10 mouse cellular contexts compared by ENCODE assay signal in genomic region chr7:45477003-45477402, GRCm38 (mm10). TPM values are rescaled to one million over a fixed set of nuclear protein-coding genes. Genes with fewer than 3 reads are reported as not detected.
A peak's percentile ranks its signal among the peaks of the same experiment; 100 is the strongest.
DNase-seq lines count a peak whose midpoint lies in the region; ATAC-seq and TF ChIP-seq lines count a peak whose summit lies in the region.
"Had no signal": no experiment of that assay in that cellular context is flagged by ENCODE, and none has a peak within 500 bp of the region (broad histone marks: within the 10 kb centered on the region; RNA-seq: fewer than 3 reads in every experiment).

No protein-coding gene starts in this region.

- H3K9me3 ChIP-seq in liver, embryonic 12.5 days (replicated peaks) = no peaks in the 10 kb centered on the region
- no peaks in the 10 kb centered on the region for H3K9me3 ChIP-seq in lung, embryonic 14.5 days (ENCODE audit: low read depth, low read length)

- no peak overlapping the region for H3K4me2 ChIP-seq in liver, embryonic 12.5 days
- H3K4me2 ChIP-seq in lung, embryonic 14.5 days = no peak overlapping the region

- no peak overlapping the region for H3K4me3 ChIP-seq in liver, adult 2 months (ENCODE audit: insufficient read depth, low read depth, low read length)
- H3K4me3 ChIP-seq in liver, embryonic 12.5 days = no peak overlapping the region
- no peak overlapping the region for H3K4me3 ChIP-seq in lung, embryonic 14.5 days (ENCODE audit: low read depth, low read length)

- no peak for ATAC-seq in liver, embryonic 12.5 days
- no peak for ATAC-seq in lung, embryonic 14.5 days (ENCODE audit: insufficient read depth)

- peaks cover 8% of the 10 kb centered on the region for H3K4me1 ChIP-seq in liver, adult 2 months (ENCODE audit: control insufficient read depth, insufficient read depth, low read length)
- H3K4me1 ChIP-seq in liver, embryonic 12.5 days = peaks cover 39% of the 10 kb centered on the region
- H3K4me1 ChIP-seq in lung, embryonic 14.5 days (ENCODE audit: insufficient read depth) = no peaks in the 10 kb centered on the region

- no peaks in the 10 kb centered on the region for H3K79me2 ChIP-seq in liver, adult 2 months (ENCODE audit: control insufficient read depth, insufficient read depth, low read length)

- WGBS in liver, adult 2 months = 9% methylated on average over 3 of the region's 3 CpGs
- whole genome bisulfite sequencing in liver, embryonic 12.5 days (ENCODE audit: insufficient replicate concordance) = 23% methylated on average over 3 of the region's 3 CpGs
- 8% methylated on average over 3 of the region's 3 CpGs for WGBS in lung, embryonic 14.5 days

- peak; percentile 60; the same call in 1 of the 2 replicates for TF ChIP-seq CTCF in liver, adult 2 months (IDR thresholded peaks at IDR 0.05; ENCODE audit: low read depth, low read length)
- TF ChIP-seq CTCF in brain, embryonic 14.5 days (IDR thresholded peaks at IDR 0.05; ENCODE audit: borderline replicate concordance, extremely low read depth, insufficient read depth, insufficient read length) = peak; percentile 77
- TF ChIP-seq CTCF in lung, embryonic 14.5 days (IDR thresholded peaks at IDR 0.05; ENCODE audit: low read depth) = peak; percentile 73

- no peak overlapping the region for H3K9ac ChIP-seq in liver, adult 2 months (ENCODE audit: low read depth, low read length)
- H3K9ac ChIP-seq in liver, embryonic 12.5 days = no peak overlapping the region
- no peak overlapping the region for H3K9ac ChIP-seq in lung, embryonic 14.5 days

- DNase-seq in cerebellum, adult 18-20 months = peak; percentile 80 to 82
- no peak for DNase-seq in cerebellum, adult 8-10 months
- DNase-seq in liver, adult 2 months (ENCODE audit: extremely low read depth, low read depth, low spot score) = peak; percentile 61
- peak; percentile 80 for DNase-seq in brain, embryonic 14.5 days (ENCODE audit: low read depth)
- DNase-seq in heart, postnatal 4 days = peak; percentile 76
- DNase-seq in lung, embryonic 14.5 days = peak; percentile 84
- DNase-seq in skeletal muscle tissue, adult 2 months (ENCODE audit: low read depth, low spot score) = peak; percentile 72

- H3K27me3 ChIP-seq in liver, adult 2 months (ENCODE audit: control insufficient read depth, insufficient read depth, low read length) = no peaks in the 10 kb centered on the region
- no peaks in the 10 kb centered on the region for H3K27me3 ChIP-seq in liver, embryonic 12.5 days (replicated peaks)
- H3K27me3 ChIP-seq in lung, embryonic 14.5 days (ENCODE audit: insufficient read depth, low read length) = no peaks in the 10 kb centered on the region

- H3K27ac ChIP-seq in liver, adult 2 months (replicated peaks; ENCODE audit: insufficient read depth, low read depth, low read length) = no peak overlapping the region
- H3K27ac ChIP-seq in liver, embryonic 12.5 days = no peak overlapping the region
- no peak overlapping the region for H3K27ac ChIP-seq in lung, embryonic 14.5 days (ENCODE audit: low read depth)

- no peak for TF ChIP-seq POLR2A in liver, adult 2 months (IDR thresholded peaks at IDR 0.05; ENCODE audit: extremely low read depth, insufficient read depth, low read length)
- TF ChIP-seq POLR2A in brain, embryonic 14.5 days (IDR thresholded peaks at IDR 0.05; ENCODE audit: borderline replicate concordance, extremely low read depth, insufficient read depth, insufficient read length, poor library complexity, severe bottlenecking) = no peak

- peaks cover 46% of the 10 kb centered on the region for H3K36me3 ChIP-seq in liver, adult 2 months (ENCODE audit: control insufficient read depth, insufficient read depth, low read length)
- H3K36me3 ChIP-seq in liver, embryonic 12.5 days = peaks cover 6% of the 10 kb centered on the region
- no peaks in the 10 kb centered on the region for H3K36me3 ChIP-seq in lung, embryonic 14.5 days (ENCODE audit: insufficient read depth)

RNA-seq across cellular contexts. Expression of gene Tulp2, which starts 4.7 kb away (rescaled TPM):
- total RNA-seq in liver, adult 2 months (2014; rRNA removed) = 0.07 and 0.18 TPM in 2 replicates
- 0.30 and 0.31 TPM in 2 replicates for polyA plus RNA-seq in liver, adult 2 months (2012; rRNA removed)
- 1.9 and 2.0 TPM in 2 replicates for polyA plus RNA-seq in liver, embryonic 12.5 days (2016; fragmentation: Nextera tagmentation; extraction: Ambion mirVana)
- 0.11 and 0.18 TPM in 2 replicates for polyA plus RNA-seq in brain, embryonic 14.5 days (2012; rRNA removed)
- 1 to 10 TPM in 1 of 2 experiments, not detected in 1; 1.1 TPM for total RNA-seq in heart, postnatal 4 days (2021)
- polyA plus RNA-seq in lung, embryonic 14.5 days (2014; fragmentation: Nextera tagmentation; extraction: Ambion mirVana) = 0.47 and 0.86 TPM in 2 replicates
- total RNA-seq: hematopoietic stem cell, adult 5-6 weeks had no signal

RNA-seq across cellular contexts. Expression of gene Gm45808, which starts 9.6 kb away (rescaled TPM):
- 1.3 and 5.7 TPM in 2 replicates for total RNA-seq in liver, adult 2 months (2014; rRNA removed)
- 0.28 and 1.5 TPM in 2 replicates for polyA plus RNA-seq in liver, adult 2 months (2012; rRNA removed)
- polyA plus RNA-seq in liver, embryonic 12.5 days (2016; fragmentation: Nextera tagmentation; extraction: Ambion mirVana) = not detected in 2 replicates
- 0.30 TPM in 1 of 2 replicates, not detected in the other for polyA plus RNA-seq in brain, embryonic 14.5 days (2012; rRNA removed)
- total RNA-seq in heart, postnatal 4 days (2021) = 1 to 10 TPM; 2.0 to 2.1 TPM
- not detected in 2 replicates for polyA plus RNA-seq in lung, embryonic 14.5 days (2014; fragmentation: Nextera tagmentation; extraction: Ambion mirVana)
- total RNA-seq: hematopoietic stem cell, adult 5-6 weeks had no signal
- polyA plus RNA-seq: stomach, embryonic 16.5 days had no signal

RNA-seq across cellular contexts. Expression of gene Bax, which starts 10.3 kb away (rescaled TPM):
- total RNA-seq in liver, adult 2 months (2014; rRNA removed) = 19.5 and 23.8 TPM in 2 replicates
- polyA plus RNA-seq in liver, adult 2 months (2012; rRNA removed) = 49.8 and 62.0 TPM in 2 replicates
- polyA plus RNA-seq in liver, embryonic 12.5 days (2016; fragmentation: Nextera tagmentation; extraction: Ambion mirVana) = 147 and 155 TPM in 2 replicates
- polyA plus RNA-seq in brain, embryonic 14.5 days (2012; rRNA removed) = 168 and 237 TPM in 2 replicates
- 10 to 100 TPM; 48.6 to 50.7 TPM for total RNA-seq in heart, postnatal 4 days (2021)
- 135 and 139 TPM in 2 replicates for polyA plus RNA-seq in lung, embryonic 14.5 days (2014; fragmentation: Nextera tagmentation; extraction: Ambion mirVana)

RNA-seq across cellular contexts. Expression of gene Dhdh, which starts 11.6 kb away (rescaled TPM):
- total RNA-seq in liver, adult 2 months (2014; rRNA removed) = 73.7 and 79.3 TPM in 2 replicates
- 37.2 and 37.7 TPM in 2 replicates for polyA plus RNA-seq in liver, adult 2 months (2012; rRNA removed)
- polyA plus RNA-seq in liver, embryonic 12.5 days (2016; fragmentation: Nextera tagmentation; extraction: Ambion mirVana) = 2.8 and 3.1 TPM in 2 replicates
- polyA plus RNA-seq in brain, embryonic 14.5 days (2012; rRNA removed) = 2.0 and 2.8 TPM in 2 replicates
- total RNA-seq in heart, postnatal 4 days (2021) = 1 to 10 TPM; 3.5 to 4.7 TPM
- 3.0 and 3.3 TPM in 2 replicates for polyA plus RNA-seq in lung, embryonic 14.5 days (2014; fragmentation: Nextera tagmentation; extraction: Ambion mirVana)

RNA-seq across cellular contexts. Expression of gene Ftl1, which starts 17.3 kb away (rescaled TPM):
- total RNA-seq in liver, adult 2 months (2014; rRNA removed) = 3,170 and 4,966 TPM in 2 replicates
- 12,947 and 13,613 TPM in 2 replicates for polyA plus RNA-seq in liver, adult 2 months (2012; rRNA removed)
- polyA plus RNA-seq in liver, embryonic 12.5 days (2016; fragmentation: Nextera tagmentation; extraction: Ambion mirVana) = 7,751 and 8,218 TPM in 2 replicates
- 2,346 and 2,481 TPM in 2 replicates for polyA plus RNA-seq in brain, embryonic 14.5 days (2012; rRNA removed)
- 100 to 1,000 TPM; 302 to 316 TPM for total RNA-seq in heart, postnatal 4 days (2021)
- polyA plus RNA-seq in lung, embryonic 14.5 days (2014; fragmentation: Nextera tagmentation; extraction: Ambion mirVana) = 4,463 and 4,749 TPM in 2 replicates
